Mouse (Mus musculus) MEL (cell line): ENCODE measurements at regions not wholly inside any gene's neighbourhood (a gene's known extent, or its start where the extent isn't known, plus 50 kb on each side); places are given as distances from the start of the nearest gene placed in this dataset.
A peak's percentile ranks its signal among the peaks of the same experiment; 100 is the strongest.

Source experiments
- DNase-seq: peaks from one replicate; pipeline ENCODE4 v3.0.0; 2011; ENCODE audit warnings: low read depth, low spot score
- H3K27ac ChIP-seq: 2 replicates; pipeline ENCODE4 v1.5.1; 2012; ENCODE audit warnings: low read depth, mild to moderate bottlenecking, control low read depth, low read length, moderate library complexity; ENCODE audit not compliant: control insufficient read depth
- H3K27me3 ChIP-seq, 2 experiments: fragments of 150-350 bp in 1 of 2; sonication (generic) in 1 of 2; 2 replicates each; pipeline ENCODE4 v1.6.1; 2012; ENCODE audit warnings: low read length in 2 of 2, mild to moderate bottlenecking in 2 of 2, improper control_type of control experiment in 1 of 2, moderate library complexity in 1 of 2; ENCODE audit not compliant: insufficient read depth in 2 of 2, control insufficient read depth in 1 of 2
- H3K36me3 ChIP-seq, 2 experiments: 2 replicates each; pipeline ENCODE4 v1.6.1; 2012 to 2014; ENCODE audit warnings: low read length in 2 of 2, improper control_type of control experiment in 1 of 2, inconsistent platforms in 1 of 2, mild to moderate bottlenecking in 1 of 2; ENCODE audit not compliant: insufficient read depth in 2 of 2, control insufficient read depth in 1 of 2
- H3K4me1 ChIP-seq, 2 experiments: fragments of 150-350 bp in 1 of 2; sonication (generic) in 1 of 2; 2 replicates each; pipeline ENCODE4 v1.6.1; 2012; ENCODE audit warnings: low read length in 2 of 2, improper control_type of control experiment in 1 of 2, mild to moderate bottlenecking in 1 of 2; ENCODE audit not compliant: insufficient read depth in 2 of 2, control insufficient read depth in 1 of 2
- H3K4me3 ChIP-seq, 2 experiments: fragments of 150-350 bp in 1 of 2; sonication (generic) in 1 of 2; 2 replicates each; pipeline ENCODE4 v1.5.1; 2012; ENCODE audit warnings: low read depth in 2 of 2, low read length in 2 of 2, mild to moderate bottlenecking in 2 of 2, moderate library complexity in 2 of 2, control low read depth in 1 of 2, improper control_type of control experiment in 1 of 2; ENCODE audit not compliant: control insufficient read depth in 1 of 2, insufficient read depth in 1 of 2
- H3K79me2 ChIP-seq: 2 replicates; pipeline ENCODE4 v1.6.1; 2012; ENCODE audit warnings: mild to moderate bottlenecking, low read length, moderate library complexity; ENCODE audit not compliant: control insufficient read depth, poor library complexity, insufficient read depth
- H3K9ac ChIP-seq: 2 replicates; pipeline ENCODE4 v1.6.1; 2012; ENCODE audit warnings: low read depth, mild to moderate bottlenecking, control low read depth, low read length, moderate library complexity; ENCODE audit not compliant: control insufficient read depth, poor library complexity, severe bottlenecking
- H3K9me3 ChIP-seq: fragments of 150-350 bp; sonication (generic); replicated peaks from 2 replicates; pipeline ENCODE4 v1.6.1; 2012; ENCODE audit warnings: mild to moderate bottlenecking, low read length, improper control_type of control experiment, moderate library complexity; ENCODE audit not compliant: insufficient read depth
- BHLHE40 ChIP-seq: IDR thresholded peaks from 2 replicates; pipeline ENCODE4 v1.6.1; 2012; ENCODE audit warnings: low read depth, mild to moderate bottlenecking, inconsistent platforms, low read length, improper control_type of control experiment, borderline replicate concordance
- E2F4 ChIP-seq: IDR thresholded peaks from 2 replicates; pipeline ENCODE4 v1.6.1; 2011; ENCODE audit warnings: low read depth, low read length, improper control_type of control experiment, borderline replicate concordance
- ETS1 ChIP-seq: IDR thresholded peaks from 2 replicates; pipeline ENCODE4 v1.6.1; 2012; ENCODE audit warnings: low read depth, mild to moderate bottlenecking, inconsistent platforms, low read length, improper control_type of control experiment, moderate library complexity
- GABPA ChIP-seq: IDR thresholded peaks from 2 replicates; pipeline ENCODE4 v1.6.1; 2012; ENCODE audit warnings: low read depth, mild to moderate bottlenecking, inconsistent platforms, low read length, improper control_type of control experiment, moderate library complexity
- HCFC1 ChIP-seq: IDR thresholded peaks from 2 replicates; pipeline ENCODE4 v1.6.1; 2012; ENCODE audit warnings: low read depth, mild to moderate bottlenecking, inconsistent platforms, low read length, improper control_type of control experiment, moderate library complexity
- NELFE ChIP-seq: IDR thresholded peaks from 2 replicates; pipeline ENCODE4 v1.6.1; 2011; ENCODE audit warnings: low read depth, low read length, improper control_type of control experiment
- POLR2AphosphoS5 ChIP-seq: IDR thresholded peaks from 2 replicates; pipeline ENCODE4 v1.6.1; 2012; ENCODE audit warnings: low read depth, borderline replicate concordance, mild to moderate bottlenecking, inconsistent platforms, low read length, moderate library complexity, mixed read lengths
- RAD21 ChIP-seq: IDR thresholded peaks from 2 replicates; pipeline ENCODE4 v1.6.1; 2011; ENCODE audit warnings: mild to moderate bottlenecking, low read depth, low read length, improper control_type of control experiment
- RCOR1 ChIP-seq: IDR thresholded peaks from 2 replicates; pipeline ENCODE4 v1.6.1; 2012; ENCODE audit warnings: low read depth, mild to moderate bottlenecking, inconsistent platforms, low read length, improper control_type of control experiment
- TBP ChIP-seq: IDR thresholded peaks from 2 replicates; pipeline ENCODE4 v1.8.0; 2011; ENCODE audit warnings: low read depth, low read length, improper control_type of control experiment
- ZC3H11A ChIP-seq: IDR thresholded peaks from 2 replicates; pipeline ENCODE4 v1.6.1; 2012; ENCODE audit warnings: low read depth, mild to moderate bottlenecking, inconsistent platforms, low read length, improper control_type of control experiment
- ZKSCAN1 ChIP-seq: IDR thresholded peaks from 2 replicates; pipeline ENCODE4 v1.6.1; 2012; ENCODE audit warnings: low read depth, mild to moderate bottlenecking, inconsistent platforms, low read length, improper control_type of control experiment, moderate library complexity

DNA sequence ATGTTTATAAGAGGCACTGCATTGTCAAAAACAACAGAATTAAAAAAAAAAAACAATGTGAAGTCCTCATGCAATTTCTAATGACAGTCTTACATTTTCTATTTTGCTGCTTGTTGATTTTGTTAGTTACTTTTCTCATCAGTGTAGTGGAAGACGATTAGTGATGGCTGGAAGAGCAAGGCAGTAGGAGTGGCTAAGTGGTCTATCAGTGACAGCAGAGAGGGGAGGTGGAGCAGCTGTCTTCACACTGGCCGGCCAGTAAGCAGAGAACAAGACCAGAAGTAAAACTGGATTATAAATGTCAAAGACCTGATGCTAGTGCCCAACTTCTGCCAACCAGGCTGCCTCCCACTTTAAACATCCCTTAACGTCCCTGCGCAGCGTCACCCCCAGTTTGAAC lies 265.6 kb upstream of the Fbxl7 start:
- H3K4me1 ChIP-seq, result no peaks in the 10 kb centered on the region
- no peaks in the 10 kb centered on the region for H3K79me2 ChIP-seq
- no peaks in the 10 kb centered on the region for H3K36me3 ChIP-seq
- no peak overlapping the region for H3K27ac ChIP-seq
- peak; percentile 4 for DNase-seq
- H3K9ac ChIP-seq, result no peak overlapping the region
- H3K27me3 ChIP-seq, result no peaks in the 10 kb centered on the region
- H3K4me3 ChIP-seq, result no peak overlapping the region
- no peak for TF ChIP-seq TBP
- no peaks in the 10 kb centered on the region for H3K9me3 ChIP-seq

DNA sequence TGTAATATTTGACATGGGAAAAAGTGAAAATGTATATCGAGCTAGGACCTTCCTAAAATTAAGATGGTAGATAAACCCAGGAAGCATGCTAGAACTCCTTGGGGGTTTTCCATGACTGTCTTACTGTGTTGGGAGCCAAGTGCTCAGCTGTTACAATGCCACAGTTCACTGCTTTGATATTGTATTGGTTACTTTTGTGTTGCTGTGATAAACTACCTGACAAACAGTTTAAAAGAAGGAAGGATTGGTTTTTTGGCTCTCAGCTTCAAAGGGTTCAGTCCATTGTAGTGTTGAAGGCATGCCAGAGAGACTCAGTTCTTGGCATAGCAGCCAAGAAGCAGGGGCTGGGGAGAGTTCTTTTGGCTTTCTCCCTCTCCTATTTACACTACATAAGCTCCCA lies 272.1 kb upstream of the Fbxl7 start:
- Histone ChIP-seq H3K9me3 (no peaks in the 10 kb centered on the region), H3K9ac (no peak overlapping the region)
- TF ChIP-seq ZKSCAN1 (no peak), POLR2AphosphoS5 (no peak), HCFC1 (no peak), RCOR1 (no peak), GABPA (no peak), E2F4 (no peak), ZC3H11A (no peak), ETS1 (no peak), BHLHE40 (no peak)
- TF ChIP-seq, all 39 proteins: peak for 0
- H3K27ac ChIP-seq, result no peak overlapping the region
- no peak overlapping the region for H3K4me3 ChIP-seq
- H3K79me2 ChIP-seq, result no peaks in the 10 kb centered on the region
- no peaks in the 10 kb centered on the region for H3K36me3 ChIP-seq
- no peaks in the 10 kb centered on the region for H3K27me3 ChIP-seq
- H3K4me1 ChIP-seq, result no peaks in the 10 kb centered on the region
- no peak for DNase-seq

DNA sequence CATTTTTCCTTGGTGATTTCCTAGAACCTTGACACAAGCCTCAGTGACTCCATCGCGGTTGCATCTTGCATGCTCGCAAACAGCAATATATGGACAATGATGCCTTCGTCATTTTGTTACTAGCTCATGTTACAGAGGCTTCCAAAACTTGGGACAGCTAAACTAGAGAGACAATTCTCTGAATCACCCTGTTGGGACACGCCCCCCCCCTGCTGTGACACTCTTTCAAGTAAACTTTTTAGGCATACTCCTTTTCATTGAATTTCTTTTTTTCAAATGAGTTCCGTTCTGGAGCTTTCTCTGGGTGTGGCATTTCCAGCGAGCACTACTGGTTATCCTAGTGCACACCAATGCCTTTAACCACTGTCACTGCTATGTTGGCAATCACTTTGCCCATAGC lies 274.5 kb upstream of the Fbxl7 start:
- H3K4me1 ChIP-seq, result no peaks in the 10 kb centered on the region
- no peaks in the 10 kb centered on the region for H3K9me3 ChIP-seq
- no peaks in the 10 kb centered on the region for H3K27me3 ChIP-seq
- no peaks in the 10 kb centered on the region for H3K79me2 ChIP-seq
- TF ChIP-seq NELFE (no peak), RAD21 (no peak)
- no peak overlapping the region for H3K27ac ChIP-seq
- H3K9ac ChIP-seq, result no peak overlapping the region
- H3K4me3 ChIP-seq, result no peak overlapping the region
- H3K36me3 ChIP-seq, result no peaks in the 10 kb centered on the region
- no peak for DNase-seq
